Mouse (Mus musculus) hindbrain, embryonic 13.5 days (tissue): ENCODE measurements around the gene Omg. TPM values are rescaled to one million over a fixed set of nuclear protein-coding genes. Genes with fewer than 3 reads are reported as not detected.

Experiments
- ATAC-seq: fragments of 200-750 bp; cut with Nextera tagmentation; 2 replicates; pipeline ENCODE4 v1.8.0; 2017; ENCODE audit warnings: moderate TSS enrichment; ENCODE audit not compliant: low FRiP score
- H3K27ac ChIP-seq: fragments of 300-500 bp; sonication (generic); 2 replicates; pipeline ENCODE4 v1.5.1; 2015; ENCODE audit warnings: inconsistent platforms, mild to moderate bottlenecking, moderate library complexity
- H3K27me3 ChIP-seq: fragments of 300-500 bp; sonication (generic); 2 replicates; pipeline ENCODE4 v1.6.1; 2015; ENCODE audit warnings: mild to moderate bottlenecking, inconsistent platforms
- H3K36me3 ChIP-seq: fragments of 300-500 bp; sonication (generic); 2 replicates; pipeline ENCODE4 v1.6.1; 2015; ENCODE audit warnings: mild to moderate bottlenecking, inconsistent platforms
- H3K4me1 ChIP-seq: fragments of 300-500 bp; sonication (generic); replicated peaks from 2 replicates; pipeline ENCODE4 v1.6.1; 2015; ENCODE audit warnings: inconsistent platforms
- H3K4me2 ChIP-seq: fragments of 300-500 bp; sonication (generic); 2 replicates; pipeline ENCODE4 v1.6.1; 2015; ENCODE audit warnings: inconsistent platforms, mild to moderate bottlenecking, moderate library complexity
- H3K4me3 ChIP-seq: fragments of 300-500 bp; sonication (generic); 2 replicates; pipeline ENCODE4 v1.5.1; 2015; ENCODE audit warnings: mild to moderate bottlenecking, inconsistent platforms
- H3K9ac ChIP-seq: fragments of 300-500 bp; sonication (generic); 2 replicates; pipeline ENCODE4 v1.6.1; 2015; ENCODE audit warnings: mild to moderate bottlenecking, inconsistent platforms
- H3K9me3 ChIP-seq: fragments of 300-500 bp; sonication (generic); 2 replicates; pipeline ENCODE4 v1.6.1; 2016; ENCODE audit warnings: inconsistent platforms
- WGBS: fragments of 180-500 bp; shearing (Covaris S2); methylation state at CpG from one replicate; pipeline ENCODE4 v1.1.7; 2015; 5-methylcytosine and 5-hydroxymethylcytosine counted together
- polyA plus RNA-seq: library from polyadenylated mRNA; unstranded; fragments of >200 nt; fragmentation: Nextera tagmentation; extraction: Ambion mirVana; gene quantifications from 2 replicates; pipeline ENCODE4 v1.2.1, GENCODE M21; 2015

Omg gene
- polyA plus RNA-seq, 1 experiment from 2014 or later: 2.1 TPM

DNA sequence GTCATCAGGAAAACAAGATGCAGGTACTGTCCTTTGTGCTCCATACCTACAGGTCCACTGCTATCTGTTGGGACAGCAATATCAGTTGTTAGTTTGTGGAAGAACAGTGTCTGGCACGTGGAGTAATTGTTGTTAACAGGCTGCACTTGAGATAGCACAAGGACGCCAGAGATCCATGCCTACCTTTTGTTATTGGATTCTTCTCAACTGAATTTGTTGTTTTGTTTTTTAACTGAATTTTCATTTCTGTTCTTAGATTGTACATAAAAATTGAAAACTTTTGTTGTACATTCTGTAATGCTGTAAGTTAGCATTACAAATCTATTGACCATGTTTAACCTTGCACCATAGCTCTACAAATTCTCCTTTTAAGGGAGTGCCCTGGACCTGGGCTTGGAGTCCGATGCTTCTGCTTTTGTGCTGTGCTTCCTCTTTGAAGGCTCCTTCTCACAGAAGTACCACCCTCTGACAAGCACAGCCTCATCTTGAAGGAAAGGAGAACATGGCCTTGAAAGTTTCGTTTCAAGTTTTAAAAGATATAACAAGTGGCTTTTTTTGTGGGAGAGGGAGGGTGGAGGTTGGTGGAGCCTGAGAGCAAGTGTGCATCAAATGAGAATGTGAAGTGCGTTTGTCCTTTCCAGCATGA, 24.0 kb upstream of the Omg start:
- Histone ChIP-seq H3K27me3 (no peaks in the 10 kb centered on the region), H3K4me2 (no peak overlapping the region), H3K4me3 (no peak overlapping the region), H3K9me3 (no peaks in the 10 kb centered on the region), H3K27ac (no peak overlapping the region), H3K36me3 (peaks cover 18% of the 10 kb centered on the region), H3K4me1 (no peaks in the 10 kb centered on the region), H3K9ac (no peak overlapping the region)
- 90% methylated on average over 5 of the region's 5 CpGs for WGBS
- no peak for ATAC-seq

DNA sequence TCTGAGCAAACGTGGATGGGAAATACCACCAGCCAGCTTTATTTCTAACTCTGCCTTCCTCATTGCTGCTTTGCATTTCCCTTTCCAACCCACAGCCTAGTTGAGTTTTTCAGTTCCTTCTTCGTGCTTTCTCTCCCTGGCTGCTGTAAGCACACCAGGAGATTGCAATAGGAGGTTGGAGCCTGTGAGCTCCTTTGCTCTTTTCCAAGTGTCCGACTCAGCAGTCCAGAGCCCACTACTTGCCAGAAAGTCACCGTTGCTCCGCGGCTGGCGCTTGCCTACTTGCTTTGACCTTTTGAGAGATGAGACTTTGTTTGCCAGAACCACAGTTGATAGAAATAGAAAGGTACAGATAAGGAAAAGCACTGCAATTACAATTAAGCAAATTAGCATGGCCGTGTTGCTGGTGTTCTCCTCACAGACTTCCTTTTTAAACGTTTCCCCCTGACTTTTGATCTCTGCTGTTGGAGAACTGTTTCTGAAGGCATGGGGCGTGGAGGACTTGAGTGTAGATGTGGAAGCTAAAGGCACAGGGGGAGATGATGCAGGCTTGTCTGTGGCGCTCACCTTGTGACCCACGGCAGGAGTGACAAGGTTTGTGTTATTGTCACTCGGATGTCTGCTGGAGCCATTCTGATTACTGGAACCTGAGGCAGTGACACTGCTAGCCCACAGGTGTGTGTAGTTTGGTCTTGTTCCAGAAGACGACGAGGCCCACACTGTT, 23.3 kb upstream of the Omg start:
- WGBS: 82% methylated on average over 15 of the region's 15 CpGs
- ATAC-seq: no peak
- Histone ChIP-seq H3K36me3 (peaks cover 18% of the 10 kb centered on the region), H3K9me3 (no peaks in the 10 kb centered on the region), H3K9ac (no peak overlapping the region), H3K4me2 (no peak overlapping the region), H3K4me1 (no peaks in the 10 kb centered on the region), H3K27ac (no peak overlapping the region), H3K27me3 (no peaks in the 10 kb centered on the region), H3K4me3 (no peak overlapping the region)

DNA sequence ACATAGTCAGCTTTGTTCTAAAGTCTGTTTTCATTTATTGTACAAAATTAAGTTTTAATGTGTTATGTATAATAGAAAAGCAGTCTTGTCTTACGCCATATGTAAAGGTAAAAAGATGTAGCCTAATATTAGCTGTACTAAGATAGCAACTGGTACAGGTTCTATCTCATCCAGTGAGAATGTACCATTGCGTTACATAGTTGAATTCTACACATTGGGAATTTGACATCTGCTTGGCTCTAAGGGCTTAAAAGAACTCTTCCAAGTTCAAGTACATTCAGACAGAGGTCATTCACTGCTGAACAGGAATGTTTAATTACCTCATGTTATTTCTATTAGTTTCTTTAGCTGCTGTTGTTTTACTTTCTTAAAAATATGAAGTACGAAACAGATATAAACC, 22.7 kb upstream of the Omg start:
- no peak overlapping the region for H3K4me2 ChIP-seq
- 98% methylated on average over 3 of the region's 3 CpGs for WGBS
- H3K4me1 ChIP-seq: no peaks in the 10 kb centered on the region
- no peaks in the 10 kb centered on the region for H3K27me3 ChIP-seq
- H3K36me3 ChIP-seq: peaks cover 18% of the 10 kb centered on the region
- no peak for ATAC-seq
- no peak overlapping the region for H3K9ac ChIP-seq
- no peaks in the 10 kb centered on the region for H3K9me3 ChIP-seq
- H3K27ac ChIP-seq: no peak overlapping the region
- no peak overlapping the region for H3K4me3 ChIP-seq

DNA sequence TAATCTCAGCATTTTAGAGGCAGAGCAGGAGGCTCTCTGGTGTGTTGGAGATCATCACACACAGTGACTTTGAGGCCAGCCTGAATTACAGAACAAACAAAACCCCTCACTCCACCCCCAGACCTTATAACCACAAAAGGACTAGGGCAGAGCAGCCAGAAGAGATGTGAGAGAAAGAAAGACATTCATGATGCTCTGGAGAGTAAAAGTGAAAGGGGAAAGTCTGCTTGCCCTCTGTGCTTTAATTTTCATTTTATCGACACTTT, 20.4 kb upstream of the Omg start:
- H3K4me3 ChIP-seq: no peak overlapping the region
- no peak for ATAC-seq
- H3K27me3 ChIP-seq: no peaks in the 10 kb centered on the region
- no peaks in the 10 kb centered on the region for H3K9me3 ChIP-seq
- H3K9ac ChIP-seq: no peak overlapping the region
- no peak overlapping the region for H3K4me2 ChIP-seq
- H3K4me1 ChIP-seq: no peaks in the 10 kb centered on the region
- H3K36me3 ChIP-seq: peaks cover 14% of the 10 kb centered on the region
- WGBS: 88% methylated on average over 1 of the region's 1 CpGs
- 0 out of 2 replicates have a peak overlapping the region, but pooled peaks have one; percentile 26 for H3K27ac ChIP-seq

DNA sequence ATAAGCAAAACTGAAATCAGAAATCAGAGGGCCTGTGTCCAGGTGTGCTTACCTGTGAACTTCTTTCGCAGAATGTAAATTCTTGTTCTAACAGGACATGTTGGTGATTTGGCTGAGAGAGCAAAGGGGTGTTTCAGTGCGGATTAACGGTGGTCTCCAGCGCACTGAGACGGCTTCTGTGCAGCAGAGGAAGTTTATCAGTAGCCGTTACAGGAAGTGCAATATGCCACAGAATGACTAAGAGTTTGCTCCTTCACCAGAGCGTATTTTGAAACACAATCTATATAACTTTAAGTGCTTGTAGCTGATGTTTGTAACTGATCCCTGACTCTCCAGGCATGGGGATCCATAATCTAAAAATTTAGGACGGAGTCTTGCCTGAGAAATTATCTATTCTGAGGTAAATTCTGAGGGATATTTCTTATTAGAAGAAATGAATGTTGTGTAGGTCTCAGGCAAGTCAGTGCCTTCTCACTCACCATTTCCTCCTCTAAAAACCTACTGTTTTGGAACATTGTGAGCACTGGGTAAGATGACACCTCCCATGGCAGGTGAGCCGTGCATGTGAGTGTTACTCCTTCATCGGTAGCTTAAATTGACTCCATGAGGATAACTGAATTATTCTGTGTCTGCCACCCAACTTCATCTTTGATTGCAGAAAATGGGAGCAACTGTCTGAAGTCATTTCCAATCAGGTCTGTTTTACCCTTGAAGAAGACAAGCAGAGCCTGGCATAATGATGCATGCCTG, 19.9 kb upstream of the Omg start, which contains the start of gene Evi2b:
Gene Evi2b (minus strand): TSS at position 203 of the 750 bp plus-strand sequence.
- Histone ChIP-seq H3K9ac (no peak within 1 kb of the TSS), H3K4me3 (no peak within 1 kb of the TSS), H3K36me3 (peaks cover 13% of the 10 kb centered on the region), H3K27me3 (no peaks in the 10 kb centered on the region), H3K4me2 (no peak within 1 kb of the TSS), H3K9me3 (no peaks in the 10 kb centered on the region), H3K27ac (0 out of 2 replicates have a peak within 1 kb of the TSS, but pooled peaks have one; percentile 26), H3K4me1 (no peaks in the 10 kb centered on the region)
- WGBS: 90% methylated on average over 10 of the region's 10 CpGs
- no peak for ATAC-seq

DNA sequence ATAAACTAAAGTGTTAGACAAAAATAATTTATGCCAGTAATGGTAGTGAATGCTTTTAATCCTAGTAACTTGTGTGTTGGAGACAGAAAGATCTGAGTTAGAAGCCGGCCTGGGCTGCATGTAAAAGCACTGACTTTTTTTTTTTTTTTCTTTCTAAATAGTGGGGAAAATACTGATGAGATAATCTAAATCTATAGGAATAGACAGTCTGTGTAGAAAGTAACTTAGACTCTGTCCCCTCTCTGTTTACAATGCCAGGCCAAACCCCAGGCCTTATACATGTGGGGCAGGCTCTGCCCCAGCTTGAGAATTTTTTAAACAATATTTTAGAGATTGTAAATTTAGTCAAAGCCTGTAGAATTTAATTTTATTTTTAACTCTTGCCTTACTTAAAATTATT, 19.1 kb upstream of the Omg start:
- Histone ChIP-seq H3K4me1 (no peaks in the 10 kb centered on the region), H3K4me2 (no peak overlapping the region), H3K27me3 (no peaks in the 10 kb centered on the region), H3K36me3 (peaks cover 5% of the 10 kb centered on the region; the same call in 1 of the 2 replicates), H3K9me3 (no peaks in the 10 kb centered on the region), H3K27ac (no peak overlapping the region), H3K9ac (no peak overlapping the region), H3K4me3 (no peak overlapping the region)
- ATAC-seq: no peak
- 95% methylated on average over 1 of the region's 1 CpGs for WGBS

DNA sequence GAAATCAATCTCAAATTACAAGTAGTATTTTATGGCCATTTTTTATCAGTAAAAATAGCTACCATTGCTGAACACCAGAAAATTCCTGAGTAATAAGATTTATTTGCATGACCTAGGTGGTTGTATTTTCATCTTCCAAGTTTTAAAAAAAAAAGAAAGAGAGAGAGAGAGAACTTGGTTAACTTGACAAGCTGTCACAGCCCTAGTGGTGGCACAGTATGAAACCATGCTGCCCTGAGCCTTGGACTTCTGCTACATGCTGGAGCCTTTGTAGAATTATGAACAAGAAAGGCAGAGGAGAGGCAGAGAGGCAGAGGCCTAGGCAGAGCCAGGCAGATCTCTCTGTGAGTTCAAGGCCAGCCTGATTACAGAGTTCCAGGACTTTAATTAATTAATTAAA, 18.0 kb upstream of the Omg start:
- H3K9me3 ChIP-seq: no peaks in the 10 kb centered on the region
- H3K4me2 ChIP-seq: no peak overlapping the region
- no peaks in the 10 kb centered on the region for H3K27me3 ChIP-seq
- no peak for ATAC-seq
- H3K4me3 ChIP-seq: no peak overlapping the region
- no peaks in the 10 kb centered on the region for H3K4me1 ChIP-seq
- no peak overlapping the region for H3K27ac ChIP-seq
- no peaks in the 10 kb centered on the region for H3K36me3 ChIP-seq
- no peak overlapping the region for H3K9ac ChIP-seq

DNA sequence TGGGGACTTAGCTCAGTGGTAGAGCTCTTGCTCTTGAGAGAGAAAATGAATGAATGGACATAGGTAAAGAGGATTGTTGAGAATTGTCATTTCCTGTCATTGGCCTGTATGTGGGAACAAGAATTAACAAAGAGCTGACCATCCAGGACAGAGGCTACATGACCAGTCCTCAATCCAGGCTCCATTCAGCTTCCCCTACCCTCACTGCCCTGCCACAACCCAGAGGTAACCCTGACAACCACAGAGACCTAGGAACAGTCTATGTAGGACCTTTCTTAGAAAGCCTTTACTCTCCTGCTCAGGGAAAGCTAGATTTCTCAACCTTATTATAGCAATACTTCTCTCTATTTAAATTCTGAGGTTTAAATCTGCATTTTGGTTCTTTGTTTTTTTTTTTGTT, 16.9 kb upstream of the Omg start:
- Histone ChIP-seq H3K4me2 (no peak overlapping the region), H3K27ac (no peak overlapping the region), H3K4me1 (no peaks in the 10 kb centered on the region), H3K9me3 (no peaks in the 10 kb centered on the region), H3K36me3 (no peaks in the 10 kb centered on the region), H3K4me3 (no peak overlapping the region), H3K9ac (no peak overlapping the region), H3K27me3 (no peaks in the 10 kb centered on the region)
- ATAC-seq: no peak

DNA sequence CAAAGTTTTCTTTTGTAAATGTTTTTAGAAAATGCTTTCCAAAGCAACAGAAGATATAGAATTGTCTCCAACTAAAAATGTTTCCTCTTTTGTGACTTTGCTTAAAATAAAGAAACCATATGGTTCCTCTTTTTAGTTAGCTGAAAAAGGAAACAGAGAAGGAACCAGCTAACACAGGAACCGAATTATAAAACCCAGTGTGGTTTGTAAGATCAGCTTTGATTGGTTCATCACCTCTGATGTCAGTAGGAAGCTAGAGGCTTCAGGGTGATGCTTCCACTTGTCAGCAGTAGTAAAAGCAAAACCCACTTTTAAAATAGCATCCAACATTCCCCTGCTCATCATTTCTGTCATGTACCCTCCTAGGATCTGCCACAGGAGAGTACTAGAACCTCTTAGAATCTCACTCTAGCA, 16.0 kb upstream of the Omg start:
- no peaks in the 10 kb centered on the region for H3K27me3 ChIP-seq
- no peak overlapping the region for H3K4me2 ChIP-seq
- no peak for ATAC-seq
- H3K27ac ChIP-seq: no peak overlapping the region
- no peaks in the 10 kb centered on the region for H3K36me3 ChIP-seq
- H3K9ac ChIP-seq: no peak overlapping the region
- WGBS: 89% methylated on average over 1 of the region's 1 CpGs
- H3K9me3 ChIP-seq: no peaks in the 10 kb centered on the region
- no peaks in the 10 kb centered on the region for H3K4me1 ChIP-seq
- no peak overlapping the region for H3K4me3 ChIP-seq

DNA sequence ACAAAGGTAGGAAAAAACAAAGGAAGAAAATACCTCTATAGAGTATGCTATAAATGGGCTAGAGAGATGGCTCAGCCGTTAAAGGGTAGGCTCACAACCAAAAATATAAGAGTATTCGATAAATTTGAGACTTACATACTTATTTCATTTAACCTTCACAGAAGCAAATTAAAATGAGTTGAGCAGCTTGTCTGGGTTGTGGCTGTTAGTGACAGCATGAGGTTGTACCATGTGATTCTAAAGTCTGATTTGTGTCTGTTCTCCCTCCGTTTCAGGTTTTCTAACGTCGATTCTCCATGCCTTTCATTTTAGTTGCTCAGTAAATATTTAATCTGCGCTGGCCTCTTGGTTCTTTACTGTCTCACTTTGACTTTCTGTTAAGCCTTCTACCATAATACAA, 15.4 kb upstream of the Omg start:
- Histone ChIP-seq H3K4me2 (no peak overlapping the region), H3K9ac (no peak overlapping the region), H3K27ac (no peak overlapping the region), H3K9me3 (no peaks in the 10 kb centered on the region), H3K4me1 (no peaks in the 10 kb centered on the region), H3K4me3 (no peak overlapping the region), H3K36me3 (no peaks in the 10 kb centered on the region), H3K27me3 (no peaks in the 10 kb centered on the region)
- 91% methylated on average over 6 of the region's 6 CpGs for WGBS
- ATAC-seq: no peak

DNA sequence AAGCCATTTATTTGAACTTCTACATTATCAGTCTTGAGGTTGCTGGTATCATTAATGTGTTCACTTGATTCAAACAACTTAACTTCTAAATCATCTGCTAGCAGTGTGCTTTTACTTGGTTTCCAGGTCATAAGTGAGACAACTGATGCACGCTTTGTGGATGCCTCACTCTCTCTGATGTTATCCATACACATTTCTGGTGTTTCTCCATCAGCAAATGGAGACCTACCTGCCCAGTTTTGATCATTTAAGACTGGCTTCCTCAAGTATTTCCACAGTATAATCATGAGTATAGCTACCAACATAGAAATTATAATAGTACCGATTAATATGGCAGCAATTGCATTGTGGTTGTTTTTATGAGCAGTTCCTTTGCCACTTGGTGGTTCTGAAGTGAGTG, 11.9 kb upstream of the Omg start:
- no peak overlapping the region for H3K4me3 ChIP-seq
- no peaks in the 10 kb centered on the region for H3K27me3 ChIP-seq
- H3K4me1 ChIP-seq: no peaks in the 10 kb centered on the region
- H3K4me2 ChIP-seq: no peak overlapping the region
- H3K27ac ChIP-seq: no peak overlapping the region
- no peaks in the 10 kb centered on the region for H3K9me3 ChIP-seq
- no peaks in the 10 kb centered on the region for H3K36me3 ChIP-seq
- ATAC-seq: no peak
- 96% methylated on average over 2 of the region's 2 CpGs for WGBS
- no peak overlapping the region for H3K9ac ChIP-seq

DNA sequence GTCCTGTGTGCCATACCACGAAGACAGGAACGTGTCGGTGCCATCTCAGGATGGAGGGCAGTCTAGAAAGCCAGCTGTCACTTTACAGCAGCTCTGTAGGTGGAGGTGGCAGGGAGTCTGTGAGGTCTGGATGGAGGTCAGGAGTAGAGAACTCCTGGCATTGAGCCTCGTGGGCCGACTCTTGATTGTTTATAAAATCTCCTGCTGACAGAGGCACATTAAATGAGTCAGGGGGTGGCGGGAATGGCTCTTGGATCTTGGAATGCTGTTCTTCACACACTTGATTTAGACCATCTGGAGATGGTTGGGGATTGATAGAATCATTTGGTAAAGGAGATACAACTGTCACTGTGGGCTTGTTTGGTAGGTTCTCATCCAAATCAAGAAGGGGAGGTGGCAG, 11.4 kb upstream of the Omg start:
- WGBS: 73% methylated on average over 6 of the region's 6 CpGs
- Histone ChIP-seq H3K27me3 (no peaks in the 10 kb centered on the region), H3K4me2 (no peak overlapping the region), H3K9ac (no peak overlapping the region), H3K27ac (no peak overlapping the region), H3K4me3 (no peak overlapping the region), H3K36me3 (no peaks in the 10 kb centered on the region), H3K4me1 (no peaks in the 10 kb centered on the region), H3K9me3 (no peaks in the 10 kb centered on the region)
- no peak for ATAC-seq

DNA sequence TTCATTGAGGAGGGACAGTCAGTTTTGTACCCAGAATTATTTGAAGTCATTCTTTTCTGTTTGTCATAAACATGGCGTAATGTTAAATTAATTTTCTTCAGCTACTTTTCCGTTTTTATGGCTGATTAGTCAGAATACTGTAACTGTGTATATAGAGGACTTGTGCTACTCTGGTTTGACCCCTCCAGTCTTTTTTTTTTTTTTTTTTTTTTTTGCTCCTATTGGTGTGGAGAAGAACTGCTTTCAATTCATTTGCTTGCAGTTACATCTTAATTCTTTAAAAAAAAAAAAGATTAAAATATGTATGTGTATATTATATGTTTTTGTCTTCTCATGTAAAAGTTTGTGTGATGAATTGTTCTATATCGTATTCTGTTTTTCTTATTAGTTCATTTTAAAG, 8.1 kb upstream of the Omg start:
- H3K36me3 ChIP-seq: no peaks in the 10 kb centered on the region
- no peaks in the 10 kb centered on the region for H3K9me3 ChIP-seq
- no peak overlapping the region for H3K27ac ChIP-seq
- H3K4me3 ChIP-seq: no peak overlapping the region
- H3K27me3 ChIP-seq: no peaks in the 10 kb centered on the region
- no peaks in the 10 kb centered on the region for H3K4me1 ChIP-seq
- H3K4me2 ChIP-seq: no peak overlapping the region
- H3K9ac ChIP-seq: no peak overlapping the region
- no peak for ATAC-seq
- 90% methylated on average over 3 of the region's 3 CpGs for WGBS
